Mouse (Mus musculus) midbrain, embryonic 11.5 days (tissue): ENCODE results near the gene Ppil6. TPM values are rescaled to one million over a fixed set of nuclear protein-coding genes. Genes with fewer than 3 reads are reported as not detected.

Source experiments
- ATAC-seq: fragments of 200-750 bp; cut with Nextera tagmentation; 2 replicates; pipeline ENCODE4 v1.8.0; 2017; ENCODE audit warnings: moderate TSS enrichment, moderate library complexity; ENCODE audit not compliant: low FRiP score
- DNase-seq: peaks from one replicate; pipeline ENCODE4 v3.0.0; 2015; ENCODE audit warnings: low spot score; ENCODE audit errors: missing footprints
- H3K27ac ChIP-seq: fragments of 300-500 bp; sonication (generic); 2 replicates; pipeline ENCODE4 v1.5.1; 2014; ENCODE audit warnings: low read depth, low read length
- H3K27me3 ChIP-seq: fragments of 300-500 bp; sonication (generic); 2 replicates; pipeline ENCODE4 v1.6.1; 2014; ENCODE audit warnings: mild to moderate bottlenecking, low read length, moderate library complexity, mixed read lengths; ENCODE audit not compliant: control insufficient read depth, insufficient read depth
- H3K36me3 ChIP-seq: fragments of 300-500 bp; sonication (generic); 2 replicates; pipeline ENCODE4 v1.6.1; 2014; ENCODE audit warnings: mild to moderate bottlenecking, low read length, moderate library complexity, mixed read lengths; ENCODE audit not compliant: control insufficient read depth, insufficient read depth
- H3K4me1 ChIP-seq: fragments of 300-500 bp; sonication (generic); 2 replicates; pipeline ENCODE4 v1.6.1; 2014; ENCODE audit warnings: low read length; ENCODE audit not compliant: control insufficient read depth, insufficient read depth
- H3K4me2 ChIP-seq: fragments of 300-500 bp; sonication (generic); 2 replicates; pipeline ENCODE4 v1.6.1; 2014; ENCODE audit warnings: mild to moderate bottlenecking, moderate library complexity
- H3K4me3 ChIP-seq: fragments of 300-500 bp; sonication (generic); 2 replicates; pipeline ENCODE4 v1.5.1; 2014; ENCODE audit warnings: low read depth, low read length
- H3K9ac ChIP-seq: fragments of 300-500 bp; sonication (generic); 2 replicates; pipeline ENCODE4 v1.6.1; 2014; ENCODE audit warnings: low read length
- H3K9me3 ChIP-seq: fragments of 300-500 bp; sonication (generic); 2 replicates; pipeline ENCODE4 v1.6.1; 2016; ENCODE audit warnings: low read length; ENCODE audit not compliant: control insufficient read depth
- WGBS: fragments of 180-500 bp; shearing (Covaris S2); extraction: QIAGEN DNeasy Blood & Tissue Kit; methylation state at CpG from one replicate; pipeline ENCODE4 v1.1.7; 2014; 5-methylcytosine and 5-hydroxymethylcytosine counted together
- polyA plus RNA-seq: library from polyadenylated mRNA; unstranded; fragments of >200 nt; fragmentation: Nextera tagmentation; extraction: Ambion mirVana; gene quantifications from 2 replicates; pipeline ENCODE4 v1.2.1, GENCODE M21; 2014

Ppil6 gene
- 0.66 and 0.85 TPM in 2 replicates for polyA plus RNA-seq

- Histone ChIP-seq H3K4me1 (peaks cover 29% of the 10 kb centered on the region), H3K4me2 (peak within 1 kb of the TSS; percentile 98), H3K27ac (no peak within 1 kb of the TSS), H3K9ac (peak within 1 kb of the TSS; percentile 73), H3K9me3 (no peaks in the 10 kb centered on the region), H3K4me3 (peak within 1 kb of the TSS; percentile 62), H3K27me3 (no peaks in the 10 kb centered on the region), H3K36me3 (peaks cover 4% of the 10 kb centered on the region)
- DNase-seq (peak; percentile 100), ATAC-seq (peak; percentile 97)
- WGBS = under 1% methylated on average over 50 of the region's 50 CpGs
These were observed at the start of gene Ppil6, which contains the start of gene Smpd2 for GRCm38 (mm10) chr10:41489708-41490517. Gene Ppil6 (plus strand): TSS chr10:41490439. Gene Smpd2 (minus strand): TSS chr10:41490369.

- H3K27ac ChIP-seq = no peak overlapping the region
- DNase-seq (no peak), ATAC-seq (no peak)
- H3K27me3 ChIP-seq = no peaks in the 10 kb centered on the region
- no peak overlapping the region for H3K4me3 ChIP-seq
- no peak overlapping the region for H3K9ac ChIP-seq
- no peak overlapping the region for H3K4me2 ChIP-seq
- H3K36me3 ChIP-seq = no peaks in the 10 kb centered on the region
- WGBS = 90% methylated on average over 1 of the region's 1 CpGs
- no peaks in the 10 kb centered on the region for H3K9me3 ChIP-seq
- H3K4me1 ChIP-seq = peaks cover 8% of the 10 kb centered on the region; the same call in 1 of the 2 replicates
These were observed 42.0 kb upstream of the Ppil6 start for GRCm38 (mm10) chr10:41448216-41448615.

GRCm38 (mm10) chr10:41449684-41450083, 40.6 kb upstream of the Ppil6 start:
- H3K4me2 ChIP-seq = peak overlapping the region; percentile 77
- H3K27ac ChIP-seq = peak overlapping the region; percentile 41; the same call in 1 of the 2 replicates
- H3K36me3 ChIP-seq = no peaks in the 10 kb centered on the region
- H3K9me3 ChIP-seq = no peaks in the 10 kb centered on the region
- WGBS = 14% methylated on average over 14 of the region's 14 CpGs
- peaks cover 8% of the 10 kb centered on the region; the same call in 1 of the 2 replicates for H3K4me1 ChIP-seq
- peak overlapping the region; percentile 79 for H3K9ac ChIP-seq
- H3K4me3 ChIP-seq = peak overlapping the region; percentile 89
- no peaks in the 10 kb centered on the region for H3K27me3 ChIP-seq
- ATAC-seq (peak; percentile 66), DNase-seq (no peak)

GRCm38 (mm10) chr10:41450137-41450670, 40.0 kb upstream of the Ppil6 start, which contains the start of gene Zbtb24:
Gene Zbtb24 (plus strand): TSS chr10:41450383.
- under 1% methylated on average over 49 of the region's 49 CpGs for WGBS
- Histone ChIP-seq H3K27ac (peak within 1 kb of the TSS; percentile 41; the same call in 1 of the 2 replicates), H3K9ac (peak within 1 kb of the TSS; percentile 79), H3K4me1 (peaks cover 8% of the 10 kb centered on the region; the same call in 1 of the 2 replicates), H3K4me3 (peak within 1 kb of the TSS; percentile 89), H3K27me3 (no peaks in the 10 kb centered on the region), H3K9me3 (no peaks in the 10 kb centered on the region), H3K36me3 (no peaks in the 10 kb centered on the region), H3K4me2 (peak within 1 kb of the TSS; percentile 77)
- DNase-seq (peak; percentile 100), ATAC-seq (peak; percentile 97)

GRCm38 (mm10) chr10:41450780-41451522, 39.3 kb upstream of the Ppil6 start:
- no peaks in the 10 kb centered on the region for H3K9me3 ChIP-seq
- ATAC-seq (0 out of 2 replicates have a peak, but pooled peaks have one; percentile 1), DNase-seq (no peak)
- H3K27ac ChIP-seq = no peak overlapping the region
- no peaks in the 10 kb centered on the region for H3K27me3 ChIP-seq
- H3K4me3 ChIP-seq = peak overlapping the region; percentile 89
- H3K36me3 ChIP-seq = no peaks in the 10 kb centered on the region
- H3K4me2 ChIP-seq = peak overlapping the region; percentile 77
- H3K4me1 ChIP-seq = peaks cover 8% of the 10 kb centered on the region; the same call in 1 of the 2 replicates
- peak overlapping the region; percentile 79 for H3K9ac ChIP-seq
- 60% methylated on average over 18 of the region's 18 CpGs for WGBS

- peaks cover 8% of the 10 kb centered on the region; the same call in 1 of the 2 replicates for H3K4me1 ChIP-seq
- H3K36me3 ChIP-seq = peaks cover 4% of the 10 kb centered on the region; the same call in 1 of the 2 replicates
- no peak overlapping the region for H3K9ac ChIP-seq
- no peak for ATAC-seq
- no peak overlapping the region for H3K27ac ChIP-seq
- 96% methylated on average over 9 of the region's 9 CpGs for WGBS
- H3K27me3 ChIP-seq = no peaks in the 10 kb centered on the region
- no peak overlapping the region for H3K4me2 ChIP-seq
- DNase-seq = no peak
- H3K9me3 ChIP-seq = no peaks in the 10 kb centered on the region
- H3K4me3 ChIP-seq = no peak overlapping the region
These were observed 38.6 kb upstream of the Ppil6 start for GRCm38 (mm10) chr10:41451656-41452055.

- WGBS = 88% methylated on average over 3 of the region's 3 CpGs
- DNase-seq (no peak), ATAC-seq (no peak)
- H3K9me3 ChIP-seq = no peaks in the 10 kb centered on the region
- H3K4me2 ChIP-seq = no peak overlapping the region
- H3K4me1 ChIP-seq = peaks cover 8% of the 10 kb centered on the region; the same call in 1 of the 2 replicates
- no peak overlapping the region for H3K4me3 ChIP-seq
- no peak overlapping the region for H3K9ac ChIP-seq
- no peaks in the 10 kb centered on the region for H3K27me3 ChIP-seq
- no peak overlapping the region for H3K27ac ChIP-seq
- peaks cover 4% of the 10 kb centered on the region; the same call in 1 of the 2 replicates for H3K36me3 ChIP-seq
These were observed 37.4 kb upstream of the Ppil6 start for GRCm38 (mm10) chr10:41452791-41453190.

GRCm38 (mm10) chr10:41459990-41460389, 30.2 kb upstream of the Ppil6 start:
- no peaks in the 10 kb centered on the region for H3K27me3 ChIP-seq
- no peak overlapping the region for H3K9ac ChIP-seq
- H3K27ac ChIP-seq = no peak overlapping the region
- H3K4me3 ChIP-seq = no peak overlapping the region
- WGBS = 77% methylated on average over 4 of the region's 4 CpGs
- H3K9me3 ChIP-seq = no peaks in the 10 kb centered on the region
- DNase-seq (peak; percentile 39), ATAC-seq (no peak)
- peaks cover 7% of the 10 kb centered on the region for H3K36me3 ChIP-seq
- no peak overlapping the region for H3K4me2 ChIP-seq
- H3K4me1 ChIP-seq = no peaks in the 10 kb centered on the region
